Mouse (Mus musculus): ENCODE measurements around the gene Zbtb7a.

- no peak for TF ChIP-seq CTCF (IDR thresholded peaks at IDR 0.05; ENCODE audit: borderline replicate concordance, extremely low read depth, insufficient read depth, insufficient read length)
- no peak for TF ChIP-seq POLR2A (IDR thresholded peaks at IDR 0.05; ENCODE audit: borderline replicate concordance, extremely low read depth, insufficient read depth, insufficient read length, poor library complexity, severe bottlenecking)
Measured at GRCm38 (mm10) chr10:81142551-81142981, 7.5 kb downstream of the Zbtb7a start.

Data from brain, embryonic 14.5 days (tissue).